Mouse (Mus musculus) liver, embryonic 16.5 days (tissue): Measurements from ENCODE around the gene Trim31. TPM values are rescaled to one million over a fixed set of nuclear protein-coding genes. Genes with fewer than 3 reads are reported as not detected.

Source experiments
- ATAC-seq: fragments of 200-750 bp; cut with Nextera tagmentation; 2 replicates; pipeline ENCODE4 v1.8.0; 2017; ENCODE audit warnings: low read depth, mild to moderate bottlenecking, moderate number of reproducible peaks, moderate library complexity
- H3K27ac ChIP-seq: fragments of 300-500 bp; sonication (generic); 2 replicates; pipeline ENCODE4 v1.5.1; 2014; ENCODE audit warnings: mild to moderate bottlenecking, low read length
- H3K27me3 ChIP-seq: fragments of 300-500 bp; sonication (generic); 2 replicates; pipeline ENCODE4 v1.6.1; 2014; ENCODE audit warnings: low read depth, low read length, mixed read lengths; ENCODE audit not compliant: control insufficient read depth, insufficient read depth
- H3K36me3 ChIP-seq: fragments of 300-500 bp; sonication (generic); 2 replicates; pipeline ENCODE4 v1.6.1; 2014; ENCODE audit warnings: mild to moderate bottlenecking; ENCODE audit not compliant: control insufficient read depth, insufficient read depth
- H3K4me1 ChIP-seq: fragments of 300-500 bp; sonication (generic); 2 replicates; pipeline ENCODE4 v1.6.1; 2014; ENCODE audit warnings: low read depth, low read length, mixed read lengths; ENCODE audit not compliant: control insufficient read depth
- H3K4me2 ChIP-seq: fragments of 300-500 bp; sonication (generic); 2 replicates; pipeline ENCODE4 v1.6.1; 2014; ENCODE audit warnings: low read depth, low read length, mixed read lengths
- H3K4me3 ChIP-seq: fragments of 300-500 bp; sonication (generic); 2 replicates; pipeline ENCODE4 v1.5.1; 2014; ENCODE audit warnings: low read depth, mild to moderate bottlenecking, low read length
- H3K9ac ChIP-seq: fragments of 300-500 bp; sonication (generic); 2 replicates; pipeline ENCODE4 v1.6.1; 2014; ENCODE audit warnings: low read depth, low read length
- H3K9me3 ChIP-seq: fragments of 300-500 bp; sonication (generic); replicated peaks from 2 replicates; pipeline ENCODE4 v1.6.1; 2016; ENCODE audit warnings: low read length; ENCODE audit not compliant: control insufficient read depth
- WGBS: fragments of 180-500 bp; shearing (Covaris S2); extraction: QIAGEN DNeasy Blood & Tissue Kit; methylation state at CpG from one replicate; pipeline ENCODE4 v1.1.7; 2014; ENCODE audit not compliant: insufficient replicate concordance; 5-methylcytosine and 5-hydroxymethylcytosine counted together
- polyA plus RNA-seq: library from polyadenylated mRNA; unstranded; fragments of >200 nt; fragmentation: Nextera tagmentation; extraction: Ambion mirVana; gene quantifications from 2 replicates; pipeline ENCODE4 v1.2.1, GENCODE M21; 2015

Trim31 gene
- polyA plus RNA-seq, 1 experiment from 2014 or later = 0.27 TPM

DNA sequence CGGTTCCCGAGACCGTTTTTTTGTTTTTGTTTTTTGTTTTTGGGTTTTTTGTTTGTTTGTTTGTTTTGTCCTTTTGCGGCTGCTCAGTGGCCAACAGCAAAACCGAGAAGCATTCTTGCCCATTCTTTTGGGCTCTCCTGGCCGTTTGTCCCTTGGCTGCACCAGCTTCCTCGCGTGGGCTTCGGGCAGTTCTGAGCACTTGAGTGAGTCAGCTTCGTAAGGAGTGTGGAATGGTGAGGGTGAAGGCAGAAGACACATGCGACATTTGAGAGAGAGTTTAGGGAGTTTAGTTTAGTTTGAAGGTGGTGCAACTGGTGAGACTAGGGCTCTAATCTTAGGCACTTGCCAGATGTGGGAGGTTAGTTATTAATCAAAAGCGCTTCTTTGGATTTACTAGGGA, 61.0 kb downstream of the Trim31 start:
- 0 out of 2 replicates have a peak overlapping the region, but pooled peaks have one; percentile 33 for H3K27ac ChIP-seq
- peak overlapping the region; percentile 74 for H3K9ac ChIP-seq
- peak overlapping the region; percentile 80 for H3K4me3 ChIP-seq
- 14% methylated on average over 12 of the region's 12 CpGs for WGBS
- peaks cover 11% of the 10 kb centered on the region for H3K4me1 ChIP-seq
- ATAC-seq = no peak
- H3K36me3 ChIP-seq = no peaks in the 10 kb centered on the region
- no peaks in the 10 kb centered on the region for H3K27me3 ChIP-seq
- H3K9me3 ChIP-seq = no peaks in the 10 kb centered on the region
- H3K4me2 ChIP-seq = peak overlapping the region; percentile 91

Other genes with a start within 250 kb of the Trim31 start
- not detected in 2 replicates for gene H2-M1, start 225.9 kb upstream of the Trim31 start, polyA plus RNA-seq
- not detected in 2 replicates for gene H2-M10.5, start 125.2 kb upstream of the Trim31 start, polyA plus RNA-seq
- gene H2-M10.6, start 85.9 kb upstream of the Trim31 start, polyA plus RNA-seq = not detected in 2 replicates
- 15.8 and 16.7 TPM in 2 replicates for gene Trim26, start 61.0 kb upstream of the Trim31 start, polyA plus RNA-seq
- 0.55 and 0.61 TPM in 2 replicates for gene Trim15, start 30.9 kb upstream of the Trim31 start, polyA plus RNA-seq
- 285 and 295 TPM in 2 replicates for gene Trim10, start 28.5 kb upstream of the Trim31 start, polyA plus RNA-seq
- not detected in 2 replicates for gene Trim40, start 8.0 kb upstream of the Trim31 start, polyA plus RNA-seq
- 0.08 TPM in 1 of 2 replicates, not detected in the other for gene Rnf39, start 44.8 kb downstream of the Trim31 start, polyA plus RNA-seq
- 23.9 and 28.8 TPM in 2 replicates for gene Ppp1r11, start 53.6 kb downstream of the Trim31 start, polyA plus RNA-seq
- 20.9 and 21.3 TPM in 2 replicates for gene Znrd1, start 60.4 kb downstream of the Trim31 start, polyA plus RNA-seq
- 2.5 and 3.0 TPM in 2 replicates for gene Znrd1as, start 60.5 kb downstream of the Trim31 start, polyA plus RNA-seq
- gene 2410137M14Rik, start 83.1 kb downstream of the Trim31 start, polyA plus RNA-seq = not detected in 2 replicates
- not detected in 2 replicates for gene H2-M5, start 91.4 kb downstream of the Trim31 start, polyA plus RNA-seq
- 2.9 and 3.4 TPM in 2 replicates for gene Zfp57, start 103.0 kb downstream of the Trim31 start, polyA plus RNA-seq
- not detected in 2 replicates for gene Mog, start 125.3 kb downstream of the Trim31 start, polyA plus RNA-seq
- gene Gabbr1, start 147.8 kb downstream of the Trim31 start, polyA plus RNA-seq = 0.46 and 1.0 TPM in 2 replicates
- not detected in 2 replicates for gene Olfr90, start 190.4 kb downstream of the Trim31 start, polyA plus RNA-seq
- gene Olfr91, start 200.2 kb downstream of the Trim31 start, polyA plus RNA-seq = not detected in 2 replicates
- gene Olfr92, start 222.0 kb downstream of the Trim31 start, polyA plus RNA-seq = not detected in 2 replicates